Mouse (Mus musculus) layer of hippocampus, postnatal 14 days (tissue): ENCODE measurements around the gene Mlh3. TPM values are rescaled to one million over a fixed set of nuclear protein-coding genes. Genes with fewer than 3 reads are reported as not detected.

Experiments
- DNase-seq, 2 experiments: peaks; one replicate each; pipeline ENCODE4 v3.0.0; 2021 to 2022; ENCODE audit warnings: low spot score in 2 of 2, mixed read lengths in 1 of 2
- total RNA-seq, 2 experiments: library from RNA; stranded (reverse); gene quantifications; 2 replicates each; pipeline ENCODE4 v1.2.3; 2021

Gene Mlh3
- total RNA-seq, 2 experiments from 2014 or later = 15.4 to 15.8 TPM

- DNase-seq = no peak
Measured at GRCm38 (mm10) chr12:85233376-85234358, 36.7 kb downstream of the Mlh3 start.

- DNase-seq = no peak
Measured at GRCm38 (mm10) chr12:85227876-85228599, 42.4 kb downstream of the Mlh3 start.

GRCm38 (mm10) chr12:85227227-85227626 is 43.2 kb downstream of the Mlh3 start:
- DNase-seq = no peak

- no peak for DNase-seq
Measured at GRCm38 (mm10) chr12:85219905-85220290, 50.5 kb downstream of the Mlh3 start.

GRCm38 (mm10) chr12:85219236-85219904 is 51.0 kb downstream of the Mlh3 start, which contains the start of gene Eif2b2:
Eif2b2 (plus strand) TSS chr12:85219481.
- DNase-seq = peak; percentile 97 to 99

- DNase-seq = no peak
Measured at GRCm38 (mm10) chr12:85217733-85218310, 52.6 kb downstream of the Mlh3 start.

- DNase-seq = no peak
Measured at GRCm38 (mm10) chr12:85215031-85215430, 55.4 kb downstream of the Mlh3 start.

- DNase-seq = no peak
Measured at GRCm38 (mm10) chr12:85208687-85209199, 61.7 kb downstream of the Mlh3 start.

GRCm38 (mm10) chr12:85205425-85205824 is 65.0 kb downstream of the Mlh3 start:
- DNase-seq = no peak

GRCm38 (mm10) chr12:85204105-85204504 is 66.3 kb downstream of the Mlh3 start:
- no peak for DNase-seq

- DNase-seq = no peak
Measured at GRCm38 (mm10) chr12:85203699-85204098, 66.7 kb downstream of the Mlh3 start.

GRCm38 (mm10) chr12:85202191-85202590 is 68.2 kb downstream of the Mlh3 start:
- no peak for DNase-seq

- DNase-seq = no peak
Measured at GRCm38 (mm10) chr12:85201830-85202147, 68.6 kb downstream of the Mlh3 start.

GRCm38 (mm10) chr12:85200929-85201829 is 69.2 kb downstream of the Mlh3 start:
- peak in 1 of 2 experiments; percentile 17 for DNase-seq

- DNase-seq = no peak
Measured at GRCm38 (mm10) chr12:85199954-85200353, 70.4 kb downstream of the Mlh3 start.

- no peak for DNase-seq
Measured at GRCm38 (mm10) chr12:85197936-85198335, 72.5 kb downstream of the Mlh3 start.

- DNase-seq = no peak
Measured at GRCm38 (mm10) chr12:85197371-85197770, 73.0 kb downstream of the Mlh3 start.

GRCm38 (mm10) chr12:85196191-85196590 is 74.2 kb downstream of the Mlh3 start:
- DNase-seq = no peak

- no peak for DNase-seq
Measured at GRCm38 (mm10) chr12:85195086-85195485, 75.3 kb downstream of the Mlh3 start.

GRCm38 (mm10) chr12:85194623-85195018 is 75.8 kb downstream of the Mlh3 start:
- peak; percentile 57 to 76 for DNase-seq
